Mouse (Mus musculus) activated CD4-positive, CD25-positive, alpha-beta regulatory T cell, adult 4 months (primary cell): ENCODE data around the gene Hsdl2. TPM values are rescaled to one million over a fixed set of nuclear protein-coding genes. Genes with fewer than 3 reads are reported as not detected.
"Not testable (repeated sequence)": the region's sequence is repeated elsewhere in the genome, so short reads cannot be mapped to it uniquely, and the experiment has no call there.

Experiments
- ATAC-seq: one replicate; pipeline ENCODE4 v1.8.0; 2017
- polyA plus RNA-seq, 2 experiments: library from polyadenylated mRNA; unstranded; fragments of 100-300 nt; shearing (Covaris generic); gene quantifications; one replicate each; pipeline ENCODE4 v1.2.1; 2017

The Hsdl2 gene
- polyA plus RNA-seq, 2 experiments from 2014 or later = 32.6 to 42.3 TPM

- ATAC-seq = no peak
These were observed 15.7 kb upstream of the Hsdl2 start for GRCm38 (mm10) chr4:59565571-59566188.

- no peak for ATAC-seq
These were observed 13.6 kb upstream of the Hsdl2 start for GRCm38 (mm10) chr4:59567576-59568260.

- ATAC-seq = peak; percentile 65
These were observed 11.8 kb upstream of the Hsdl2 start for GRCm38 (mm10) chr4:59569538-59569937.

GRCm38 (mm10) chr4:59570519-59570918, 10.8 kb upstream of the Hsdl2 start:
- not testable (repeated sequence) for ATAC-seq

GRCm38 (mm10) chr4:59572521-59573118, 8.7 kb upstream of the Hsdl2 start:
- no peak for ATAC-seq

- no peak for ATAC-seq
These were observed 6.0 kb upstream of the Hsdl2 start for GRCm38 (mm10) chr4:59575184-59575958.

- ATAC-seq = no peak
These were observed 675 bp upstream of the Hsdl2 start for GRCm38 (mm10) chr4:59580495-59581281.

- ATAC-seq = no peak
These were observed 823 bp downstream of the Hsdl2 start for GRCm38 (mm10) chr4:59582186-59582585.

- ATAC-seq = no peak
These were observed 3.7 kb downstream of the Hsdl2 start for GRCm38 (mm10) chr4:59585097-59585496.

GRCm38 (mm10) chr4:59587215-59587871, 6.0 kb downstream of the Hsdl2 start:
- no peak for ATAC-seq

GRCm38 (mm10) chr4:59587872-59588226, 6.5 kb downstream of the Hsdl2 start:
- ATAC-seq = no peak

- no peak for ATAC-seq
These were observed 13.3 kb downstream of the Hsdl2 start for GRCm38 (mm10) chr4:59594614-59595013.

GRCm38 (mm10) chr4:59596556-59596955, 15.2 kb downstream of the Hsdl2 start:
- ATAC-seq = no peak

- ATAC-seq = no peak
These were observed 21.3 kb downstream of the Hsdl2 start for GRCm38 (mm10) chr4:59602704-59603103.

GRCm38 (mm10) chr4:59604892-59605291, 23.5 kb downstream of the Hsdl2 start:
- ATAC-seq = no peak

- no peak for ATAC-seq
These were observed 24.1 kb downstream of the Hsdl2 start for GRCm38 (mm10) chr4:59605501-59605900.

- ATAC-seq = no peak
These were observed 29.0 kb downstream of the Hsdl2 start for GRCm38 (mm10) chr4:59610411-59610810.

GRCm38 (mm10) chr4:59614986-59615385, 33.6 kb downstream of the Hsdl2 start:
- peak; percentile 59 for ATAC-seq

- no peak for ATAC-seq
These were observed 38.4 kb downstream of the Hsdl2 start for GRCm38 (mm10) chr4:59619611-59620245.

- peak; percentile 47 for ATAC-seq
These were observed 44.3 kb downstream of the Hsdl2 start for GRCm38 (mm10) chr4:59625676-59625997.
